Mouse (Mus musculus) left cerebral cortex, postnatal 36 days (tissue): Measurements from ENCODE around the gene Serhl. TPM values are rescaled to one million over a fixed set of nuclear protein-coding genes. Genes with fewer than 3 reads are reported as not detected.

ENCODE experiments used
- DNase-seq, 2 experiments: peaks; one replicate each; pipeline ENCODE4 v3.0.0; 2021 to 2022; ENCODE audit warnings: low spot score in 2 of 2, mixed read lengths in 1 of 2
- intact Hi-C: fragments of 180-260 bp; cut with DNase I; formaldehyde crosslinking; loops from one replicate; pipeline ENCODE4 v1.15.1; 2025
- total RNA-seq, 2 experiments: library from RNA; stranded (reverse); gene quantifications; 2 replicates each; pipeline ENCODE4 v1.2.3; 2021

Gene Serhl
- total RNA-seq, 2 experiments from 2014 or later: 9.3 to 12.3 TPM

GRCm38 (mm10) chr15:83155672-83156419, 66.5 kb downstream of the Serhl start:
- no peak for DNase-seq
- intact Hi-C loops: loop anchor here (10.0 kb wide), 1 partner anchor 359 kb away; the partner anchor contains the start of gene Ttll1

GRCm38 (mm10) chr15:83156929-83157666, 67.8 kb downstream of the Serhl start:
- DNase-seq: no peak
- intact Hi-C loops: loop anchor here (10.0 kb wide), 1 partner anchor 358 kb away; the partner anchor contains the start of gene Ttll1

- DNase-seq: no peak
- intact Hi-C loops: loop anchor here (10.0 kb wide), 1 partner anchor 357 kb away; the partner anchor contains the start of gene Ttll1
Observed at GRCm38 (mm10) chr15:83157667-83158064, 68.4 kb downstream of the Serhl start.

- no peak for DNase-seq
- intact Hi-C loops: loop anchor here (10.0 kb wide), 1 partner anchor 356 kb away; the partner anchor contains the start of gene Ttll1
Observed at GRCm38 (mm10) chr15:83158587-83159160, 69.4 kb downstream of the Serhl start.

GRCm38 (mm10) chr15:83159823-83160222, 70.5 kb downstream of the Serhl start:
- intact Hi-C loops: loop anchor here (10.0 kb wide), 1 partner anchor 355 kb away; the partner anchor contains the start of gene Ttll1
- DNase-seq: no peak

- intact Hi-C loops: no loop called here
- DNase-seq: no peak
Observed at GRCm38 (mm10) chr15:83160561-83160960, 71.3 kb downstream of the Serhl start.

GRCm38 (mm10) chr15:83161062-83161748, 71.9 kb downstream of the Serhl start:
- intact Hi-C loops: no loop called here
- no peak for DNase-seq

- intact Hi-C loops: no loop called here
Observed at GRCm38 (mm10) chr15:83162001-83162400, 72.7 kb downstream of the Serhl start.

GRCm38 (mm10) chr15:83162818-83163485, 73.6 kb downstream of the Serhl start:
- DNase-seq: no peak
- intact Hi-C loops: no loop called here

More at GRCm38 (mm10) chr15:83162001-83162400, 72.7 kb downstream of the Serhl start:
- no peak for DNase-seq

GRCm38 (mm10) chr15:83164971-83165471, 75.7 kb downstream of the Serhl start:
- intact Hi-C loops: no loop called here
- no peak for DNase-seq

GRCm38 (mm10) chr15:83165526-83166315, 76.4 kb downstream of the Serhl start:
- no peak for DNase-seq
- intact Hi-C loops: no loop called here

Other genes with a start within 250 kb of the Serhl start
- gene Tcf20, start 101.6 kb upstream of the Serhl start, total RNA-seq: 100 to 1,000 TPM; 210 to 218 TPM
- gene Nfam1, start 56.2 kb upstream of the Serhl start, total RNA-seq: 1 to 10 TPM; 2.6 to 3.1 TPM
- 100 to 1,000 TPM; 148 to 158 TPM for gene Rrp7a, start 33.3 kb downstream of the Serhl start, total RNA-seq
- 10 to 100 TPM; 84.5 to 87.4 TPM for gene Poldip3, start 59.9 kb downstream of the Serhl start, total RNA-seq
- gene Cyb5r3, start 83.1 kb downstream of the Serhl start, total RNA-seq: 10 to 100 TPM; 59.1 to 62.8 TPM
- gene A4galt, start 162.3 kb downstream of the Serhl start, total RNA-seq: 1 to 10 TPM; 3.4 to 4.1 TPM